Comparison of ENCODE assay signal across 16 mouse cellular contexts in the genomic region with DNA sequence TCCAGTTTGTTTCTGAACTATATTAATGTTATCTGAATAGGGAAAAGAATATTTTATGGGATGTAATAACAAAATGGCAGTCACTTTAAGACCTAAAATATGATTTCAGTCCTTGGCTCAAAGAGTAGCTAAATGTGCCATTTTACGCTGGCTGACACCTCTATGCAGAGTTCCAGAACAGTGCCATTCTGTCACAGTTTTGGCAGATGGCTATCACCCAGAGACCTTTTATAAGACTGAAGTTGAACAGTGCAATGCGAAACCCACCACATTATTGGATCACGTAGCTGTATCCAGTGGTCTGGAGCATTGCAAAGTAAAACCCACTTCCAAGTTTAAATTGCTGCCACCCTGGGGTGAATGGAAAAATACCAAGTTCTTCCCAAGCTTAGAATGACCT.
DNase-seq lines count a peak whose midpoint lies in the region; ATAC-seq lines count a peak whose summit lies in the region.
"Had no signal": no experiment of that assay in that cellular context is flagged by ENCODE, and none has a peak within 500 bp of the region (broad histone marks: within the 10 kb centered on the region; RNA-seq: fewer than 3 reads in every experiment).

No protein-coding gene starts in this region.

- no peak overlapping the region for H3K27ac ChIP-seq in forebrain, embryonic 16.5 days (ENCODE audit: low read length)
- H3K27ac ChIP-seq in forebrain, embryonic 15.5 days (replicated peaks) = no peak overlapping the region
- H3K27ac ChIP-seq: embryonic facial prominence, embryonic 10.5 days; embryonic facial prominence, embryonic 12.5 days; forebrain, embryonic 12.5 days had no signal

- no peak overlapping the region for H3K9ac ChIP-seq in forebrain, embryonic 16.5 days (replicated peaks; ENCODE audit: low read depth, low read length)
- H3K9ac ChIP-seq in forebrain, embryonic 15.5 days (replicated peaks) = no peak overlapping the region
- H3K9ac ChIP-seq: embryonic facial prominence, embryonic 12.5 days; forebrain, embryonic 12.5 days had no signal

- peak; percentile 43; the same call in 1 of the 2 replicates for ATAC-seq in forebrain, embryonic 16.5 days
- no peak; the same call in 1 of the 2 replicates for ATAC-seq in forebrain, embryonic 15.5 days (replicated peaks)

- H3K36me3 ChIP-seq in forebrain, embryonic 16.5 days (ENCODE audit: control insufficient read depth, insufficient read depth) = no peaks in the 10 kb centered on the region
- H3K36me3 ChIP-seq in forebrain, embryonic 15.5 days = no peaks in the 10 kb centered on the region
- H3K36me3 ChIP-seq: embryonic facial prominence, embryonic 10.5 days; embryonic facial prominence, embryonic 12.5 days; forebrain, embryonic 12.5 days had no signal

- H3K9me3 ChIP-seq in forebrain, embryonic 16.5 days (ENCODE audit: control insufficient read depth, low read length) = no peaks in the 10 kb centered on the region
- H3K9me3 ChIP-seq in forebrain, embryonic 15.5 days = no peaks in the 10 kb centered on the region
- H3K9me3 ChIP-seq: embryonic facial prominence, embryonic 10.5 days; embryonic facial prominence, embryonic 12.5 days; forebrain, embryonic 12.5 days had no signal

- WGBS in forebrain, embryonic 16.5 days = 72% methylated on average over 3 of the region's 3 CpGs
- 69% methylated on average over 3 of the region's 3 CpGs for WGBS in forebrain, embryonic 15.5 days

- H3K4me1 ChIP-seq in forebrain, embryonic 16.5 days (replicated peaks; ENCODE audit: control insufficient read depth, insufficient read depth, low read length) = no peaks in the 10 kb centered on the region
- no peaks in the 10 kb centered on the region for H3K4me1 ChIP-seq in forebrain, embryonic 15.5 days
- H3K4me1 ChIP-seq: embryonic facial prominence, embryonic 10.5 days; embryonic facial prominence, embryonic 12.5 days; forebrain, embryonic 12.5 days had no signal

- H3K4me3 ChIP-seq in forebrain, embryonic 16.5 days (replicated peaks; ENCODE audit: low read length) = no peak overlapping the region
- no peak overlapping the region for H3K4me3 ChIP-seq in forebrain, embryonic 15.5 days
- H3K4me3 ChIP-seq: embryonic facial prominence, embryonic 10.5 days; embryonic facial prominence, embryonic 12.5 days; forebrain, embryonic 12.5 days had no signal

- no peaks in the 10 kb centered on the region for H3K27me3 ChIP-seq in forebrain, embryonic 16.5 days (replicated peaks; ENCODE audit: control insufficient read depth, insufficient read depth, low read length)
- no peaks in the 10 kb centered on the region for H3K27me3 ChIP-seq in forebrain, embryonic 15.5 days
- H3K27me3 ChIP-seq: embryonic facial prominence, embryonic 12.5 days; forebrain, embryonic 12.5 days had no signal

- DNase-seq in cerebellum, postnatal 14 days = peak; percentile 6 to 38
- no peak for DNase-seq in cerebellum, adult 9-11 months
- DNase-seq in layer of hippocampus, postnatal 14 days (ENCODE audit: low spot score in 2 of 2) = peak; percentile 5 to 37
- DNase-seq in layer of hippocampus, adult 8-10 months (ENCODE audit: low spot score in 2 of 2) = no peak
- DNase-seq in lung, postnatal 14 days = no peak
- DNase-seq: adrenal gland, adult 2 months; adrenal gland, postnatal 10 days; adrenal gland, postnatal 25 days; cerebellum, adult 18-20 months; cerebellum, adult 8-10 months; cerebellum, postnatal 25 days had no signal

- no peak overlapping the region for H3K4me2 ChIP-seq in forebrain, embryonic 16.5 days (ENCODE audit: low read length)
- H3K4me2 ChIP-seq in forebrain, embryonic 15.5 days (replicated peaks) = no peak overlapping the region
- H3K4me2 ChIP-seq: embryonic facial prominence, embryonic 12.5 days; forebrain, embryonic 12.5 days had no signal

Comparison
In these comparisons a context has a peak if more than half of its experiments do, and no peak if none do; other contexts are left out.
1. DNase-seq: peak in cerebellum, postnatal 14 days (2 of 2) and layer of hippocampus, postnatal 14 days (2 of 2); none in cerebellum, adult 9-11 months (single experiment), layer of hippocampus, adult 8-10 months (0 of 2) and lung, postnatal 14 days (single experiment).